Mouse (Mus musculus) ES-Bruce4 (cell line): ENCODE results near the gene Tada1.

Experiments
- CTCF ChIP-seq: IDR thresholded peaks from one replicate; pipeline ENCODE4 v1.8.1; 2011; ENCODE audit warnings: low read depth, low read length
- EP300 ChIP-seq: IDR thresholded peaks from 2 replicates; pipeline ENCODE4 v1.6.1; 2011; ENCODE audit warnings: low read depth, low read length; ENCODE audit not compliant: insufficient read depth
- POLR2A ChIP-seq: IDR thresholded peaks from one replicate; pipeline ENCODE4 v1.8.1; 2011; ENCODE audit warnings: low read length; ENCODE audit not compliant: insufficient read depth

GRCm38 (mm10) chr1:166409701-166410220 is 30.9 kb downstream of the Tada1 start, which contains the start of gene Pogk:
- TF ChIP-seq POLR2A (no peak), CTCF (no peak), EP300 (no peak)
